ENCODE assay signal across 8 mouse cellular contexts in genomic region chr3:52940832-52941468, GRCm38 (mm10).
DNase-seq lines count a peak whose midpoint lies in the region.

No protein-coding gene starts in this region.

- DNase-seq in adrenal gland, adult 2 months = peak; percentile 52
- no peak for DNase-seq in adrenal gland, adult 8-10 months
- DNase-seq in right cerebral cortex, adult 18-20 months = peak; percentile 10
- no peak for DNase-seq in right cerebral cortex, postnatal 36 days (ENCODE audit: low spot score in 2 of 2)
- DNase-seq in gastrocnemius, postnatal 25 days = peak; percentile 25
- DNase-seq in layer of hippocampus, postnatal 10 days (ENCODE audit: low spot score in 2 of 2) = peak; percentile 46 to 49
- DNase-seq in skeletal muscle tissue, adult 2 months (ENCODE audit: low read depth, low spot score) = peak; percentile 39
- no peak for DNase-seq in thymus, postnatal 10 days (ENCODE audit: low spot score in 2 of 2)

Comparison
In these comparisons a context has a peak if more than half of its experiments do, and no peak if none do; other contexts are left out.
1. DNase-seq: peak in adrenal gland, adult 2 months (single experiment), right cerebral cortex, adult 18-20 months (single experiment), gastrocnemius, postnatal 25 days (single experiment), layer of hippocampus, postnatal 10 days (2 of 2) and skeletal muscle tissue, adult 2 months (single experiment); none in adrenal gland, adult 8-10 months (single experiment), right cerebral cortex, postnatal 36 days (0 of 2) and thymus, postnatal 10 days (0 of 2).